Mouse (Mus musculus): ENCODE results near the gene Coq7. TPM values are rescaled to one million over a fixed set of nuclear protein-coding genes. Genes with fewer than 3 reads are reported as not detected.

The Coq7 gene
- polyA plus RNA-seq, 1 experiment: 36.2 TPM

- H3K4me2 ChIP-seq (ENCODE audit: low read depth): no peak overlapping the region
- H3K27me3 ChIP-seq (ENCODE audit: control insufficient read depth, insufficient read depth, insufficient read length): no peaks in the 10 kb centered on the region
- H3ac ChIP-seq (ENCODE audit: control insufficient read depth, insufficient read length): no peak overlapping the region
- no peak overlapping the region for H3K4me3 ChIP-seq
- TF ChIP-seq MYOG (IDR thresholded peaks at IDR 0.05; ENCODE audit: control insufficient read depth in 1 of 3, insufficient read depth in 1 of 3, insufficient read length in 2 of 3, low read depth in 2 of 3): no peak
- no peak for TF ChIP-seq E2F4 (IDR thresholded peaks at IDR 0.05; ENCODE audit: insufficient read depth)
- TF ChIP-seq TCF3 (IDR thresholded peaks at IDR 0.05; ENCODE audit: insufficient read length, low read depth): no peak
- no peak for TF ChIP-seq POLR2AphosphoS2 (IDR thresholded peaks at IDR 0.05; ENCODE audit: insufficient read length, low read depth)
- TF ChIP-seq MAX (IDR thresholded peaks at IDR 0.05; ENCODE audit: low read depth): no peak
- no peak for TF ChIP-seq SRF (IDR thresholded peaks at IDR 0.05; ENCODE audit: control insufficient read depth, insufficient read length, low read depth)
- TF ChIP-seq TCF12 (IDR thresholded peaks at IDR 0.05; ENCODE audit: insufficient read depth, poor library complexity, severe bottlenecking): no peak
- no peak for TF ChIP-seq CEBPB (IDR thresholded peaks at IDR 0.05; ENCODE audit: insufficient read depth, poor library complexity, severe bottlenecking)
- H3K79me2 ChIP-seq (ENCODE audit: control insufficient read depth, insufficient read depth): no peaks in the 10 kb centered on the region
- no peaks in the 10 kb centered on the region for H3K36me3 ChIP-seq (ENCODE audit: control insufficient read depth, insufficient read depth)
Observed at GRCm38 (mm10) chr7:118535076-118535475, 1.9 kb upstream of the Coq7 start.

DNA sequence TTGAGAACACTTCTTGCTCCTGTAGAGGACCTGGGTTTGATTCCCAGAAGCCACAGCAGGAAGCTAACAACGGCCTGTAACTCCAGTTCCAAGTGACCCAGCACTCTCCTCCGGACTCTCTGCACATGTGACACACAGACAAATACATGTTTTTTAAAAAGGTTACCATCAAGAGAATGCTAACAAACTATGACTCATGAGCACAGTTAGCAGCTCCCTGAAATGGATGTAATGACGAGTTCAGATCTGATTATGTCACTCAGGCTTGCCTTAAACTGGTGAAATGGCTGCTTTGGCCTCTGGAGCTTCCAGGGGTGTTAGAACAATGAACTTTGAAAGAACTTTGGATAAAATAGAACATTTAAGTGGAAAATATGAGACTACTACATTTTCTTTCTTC lies 1.2 kb upstream of the Coq7 start:
- TF ChIP-seq POLR2AphosphoS2 (IDR thresholded peaks at IDR 0.05; ENCODE audit: insufficient read length, low read depth) (no peak), REST (IDR thresholded peaks at IDR 0.05; ENCODE audit: insufficient read depth, insufficient read length) (no peak), MYOD1 (IDR thresholded peaks at IDR 0.05; ENCODE audit: control insufficient read depth in 1 of 3, insufficient read length in 2 of 3, low read depth in 2 of 3) (no peak), E2F4 (IDR thresholded peaks at IDR 0.05; ENCODE audit: insufficient read depth) (no peak), TCF3 (IDR thresholded peaks at IDR 0.05; ENCODE audit: insufficient read length, low read depth) (no peak), SRF (IDR thresholded peaks at IDR 0.05; ENCODE audit: control insufficient read depth, insufficient read length, low read depth) (no peak), TCF12 (IDR thresholded peaks at IDR 0.05; ENCODE audit: insufficient read depth, poor library complexity, severe bottlenecking) (no peak), POLR2A (IDR thresholded peaks at IDR 0.05; ENCODE audit: insufficient read length, low read depth) (no peak), CEBPB (IDR thresholded peaks at IDR 0.05; ENCODE audit: insufficient read depth, poor library complexity, severe bottlenecking) (no peak), MAX (IDR thresholded peaks at IDR 0.05; ENCODE audit: low read depth) (no peak), USF1 (IDR thresholded peaks at IDR 0.05; ENCODE audit: low read depth) (no peak), MYOG (IDR thresholded peaks at IDR 0.05; ENCODE audit: control insufficient read depth in 1 of 3, insufficient read depth in 1 of 3, insufficient read length in 2 of 3, low read depth in 2 of 3) (no peak)
- no peak overlapping the region for H3ac ChIP-seq (ENCODE audit: control insufficient read depth, insufficient read length)
- no peak overlapping the region for H3K4me2 ChIP-seq (ENCODE audit: low read depth)
- no peaks in the 10 kb centered on the region for H3K79me2 ChIP-seq (ENCODE audit: control insufficient read depth, insufficient read depth)
- no peaks in the 10 kb centered on the region for H3K27me3 ChIP-seq (ENCODE audit: control insufficient read depth, insufficient read depth, insufficient read length)
- no peaks in the 10 kb centered on the region for H3K36me3 ChIP-seq (ENCODE audit: control insufficient read depth, insufficient read depth)
- H3K4me3 ChIP-seq: no peak overlapping the region

GRCm38 (mm10) chr7:118532519-118533177 lies 508 bp downstream of the Coq7 start:
- Histone ChIP-seq H3K4me2 (ENCODE audit: low read depth) (peak overlapping the region; percentile 87), H3K79me2 (ENCODE audit: control insufficient read depth, insufficient read depth) (no peaks in the 10 kb centered on the region), H3K36me3 (ENCODE audit: control insufficient read depth, insufficient read depth) (no peaks in the 10 kb centered on the region), H3ac (ENCODE audit: control insufficient read depth, insufficient read length) (peak overlapping the region; percentile 86), H3K27me3 (ENCODE audit: control insufficient read depth, insufficient read depth, insufficient read length) (no peaks in the 10 kb centered on the region), H3K4me3 (peak overlapping the region; percentile 39)
- TF ChIP-seq POLR2AphosphoS2 (IDR thresholded peaks at IDR 0.05; ENCODE audit: insufficient read length, low read depth) (peak; percentile 55), POLR2A (IDR thresholded peaks at IDR 0.05; ENCODE audit: insufficient read length, low read depth) (peak; percentile 35), CEBPB (IDR thresholded peaks at IDR 0.05; ENCODE audit: insufficient read depth, poor library complexity, severe bottlenecking) (no peak), USF1 (IDR thresholded peaks at IDR 0.05; ENCODE audit: low read depth) (peak; percentile 34), REST (IDR thresholded peaks at IDR 0.05; ENCODE audit: insufficient read depth, insufficient read length) (no peak), E2F4 (IDR thresholded peaks at IDR 0.05; ENCODE audit: insufficient read depth) (no peak), SRF (IDR thresholded peaks at IDR 0.05; ENCODE audit: control insufficient read depth, insufficient read length, low read depth) (no peak)

GRCm38 (mm10) chr7:118526967-118527366 lies 6.2 kb downstream of the Coq7 start:
- Histone ChIP-seq H3K4me3 (no peak overlapping the region), H3K4me2 (ENCODE audit: low read depth) (no peak overlapping the region), H3K27me3 (ENCODE audit: control insufficient read depth, insufficient read depth, insufficient read length) (no peaks in the 10 kb centered on the region), H3ac (ENCODE audit: control insufficient read depth, insufficient read length) (no peak overlapping the region), H3K79me2 (ENCODE audit: control insufficient read depth, insufficient read depth) (no peaks in the 10 kb centered on the region), H3K36me3 (ENCODE audit: control insufficient read depth, insufficient read depth) (no peaks in the 10 kb centered on the region)
- no peak for TF ChIP-seq MYOD1 (IDR thresholded peaks at IDR 0.05; ENCODE audit: control insufficient read depth in 1 of 3, insufficient read length in 2 of 3, low read depth in 2 of 3)
- TF ChIP-seq MAX (IDR thresholded peaks at IDR 0.05; ENCODE audit: low read depth): no peak
- TF ChIP-seq SRF (IDR thresholded peaks at IDR 0.05; ENCODE audit: control insufficient read depth, insufficient read length, low read depth): no peak
- TF ChIP-seq MYOG (IDR thresholded peaks at IDR 0.05; ENCODE audit: control insufficient read depth in 1 of 3, insufficient read depth in 1 of 3, insufficient read length in 2 of 3, low read depth in 2 of 3): no peak
- no peak for TF ChIP-seq REST (IDR thresholded peaks at IDR 0.05; ENCODE audit: insufficient read depth, insufficient read length)
- no peak for TF ChIP-seq E2F4 (IDR thresholded peaks at IDR 0.05; ENCODE audit: insufficient read depth)
- no peak for TF ChIP-seq USF1 (IDR thresholded peaks at IDR 0.05; ENCODE audit: low read depth)
- TF ChIP-seq POLR2A (IDR thresholded peaks at IDR 0.05; ENCODE audit: insufficient read length, low read depth): no peak
- no peak for TF ChIP-seq TCF3 (IDR thresholded peaks at IDR 0.05; ENCODE audit: insufficient read length, low read depth)
- no peak for TF ChIP-seq TCF12 (IDR thresholded peaks at IDR 0.05; ENCODE audit: insufficient read depth, poor library complexity, severe bottlenecking)
- TF ChIP-seq POLR2AphosphoS2 (IDR thresholded peaks at IDR 0.05; ENCODE audit: insufficient read length, low read depth): no peak
- TF ChIP-seq CEBPB (IDR thresholded peaks at IDR 0.05; ENCODE audit: insufficient read depth, poor library complexity, severe bottlenecking): no peak
